Mouse (Mus musculus) T-cell, adult 2 months (primary cell): ENCODE measurements around the gene Psmc4.

ENCODE experiments used
- DNase-seq: peaks from one replicate; pipeline ENCODE4 v3.0.0; 2022; ENCODE audit warnings: low spot score

Psmc4 gene

GRCm38 (mm10) chr7:28049476-28050409 lies at the start of gene Psmc4:
Gene Psmc4 (minus strand): TSS chr7:28050101.
- DNase-seq: peak; percentile 99

GRCm38 (mm10) chr7:28099101-28099500 lies 49.2 kb upstream of the Psmc4 start:
- DNase-seq: no peak

- no peak for DNase-seq
Measured at GRCm38 (mm10) chr7:28093541-28093940, 43.6 kb upstream of the Psmc4 start.

DNA sequence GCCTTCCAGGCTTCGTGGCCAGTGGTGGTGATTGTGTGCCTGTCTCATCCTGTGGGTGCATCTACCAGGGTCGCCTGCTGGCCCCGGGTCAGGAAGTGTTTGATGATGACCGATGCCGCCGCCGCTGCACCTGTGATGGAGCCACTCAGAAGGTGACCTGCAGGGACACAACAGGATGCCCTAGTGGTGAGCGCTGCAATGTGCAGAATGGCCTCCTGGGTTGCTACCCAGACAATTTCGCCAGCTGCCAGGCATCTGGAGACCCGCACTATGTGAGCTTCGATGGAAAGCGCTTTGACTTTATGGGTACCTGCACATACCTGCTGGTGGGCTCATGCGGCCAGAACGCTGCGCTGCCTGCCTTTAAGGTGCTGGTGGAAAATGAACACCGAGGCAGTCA lies 36.3 kb upstream of the Psmc4 start:
- DNase-seq: no peak

DNA sequence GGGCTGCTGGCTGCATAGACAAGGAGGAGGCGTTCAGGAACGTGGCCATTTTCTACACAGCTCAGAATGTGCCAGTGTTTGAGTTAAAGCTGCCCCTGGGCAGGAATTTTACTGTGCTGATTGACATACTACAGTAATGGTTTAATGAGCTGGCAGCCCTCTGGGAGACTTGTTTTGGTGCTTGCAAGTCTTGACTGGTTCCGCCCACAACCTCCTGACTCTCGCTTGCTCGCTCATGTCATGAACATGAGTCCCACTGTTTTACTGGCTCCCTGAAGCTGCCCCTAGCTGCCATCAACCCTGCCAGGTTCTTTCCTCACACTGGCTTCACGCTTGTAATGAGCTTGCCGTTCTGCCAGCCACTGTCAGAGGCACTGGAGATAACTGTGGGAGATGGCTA lies 34.3 kb upstream of the Psmc4 start:
- DNase-seq: no peak

GRCm38 (mm10) chr7:28070531-28071298 lies 20.8 kb upstream of the Psmc4 start, which contains the start of gene Fcgbp:
Gene Fcgbp (plus strand): TSS chr7:28071236.
- no peak for DNase-seq

DNA sequence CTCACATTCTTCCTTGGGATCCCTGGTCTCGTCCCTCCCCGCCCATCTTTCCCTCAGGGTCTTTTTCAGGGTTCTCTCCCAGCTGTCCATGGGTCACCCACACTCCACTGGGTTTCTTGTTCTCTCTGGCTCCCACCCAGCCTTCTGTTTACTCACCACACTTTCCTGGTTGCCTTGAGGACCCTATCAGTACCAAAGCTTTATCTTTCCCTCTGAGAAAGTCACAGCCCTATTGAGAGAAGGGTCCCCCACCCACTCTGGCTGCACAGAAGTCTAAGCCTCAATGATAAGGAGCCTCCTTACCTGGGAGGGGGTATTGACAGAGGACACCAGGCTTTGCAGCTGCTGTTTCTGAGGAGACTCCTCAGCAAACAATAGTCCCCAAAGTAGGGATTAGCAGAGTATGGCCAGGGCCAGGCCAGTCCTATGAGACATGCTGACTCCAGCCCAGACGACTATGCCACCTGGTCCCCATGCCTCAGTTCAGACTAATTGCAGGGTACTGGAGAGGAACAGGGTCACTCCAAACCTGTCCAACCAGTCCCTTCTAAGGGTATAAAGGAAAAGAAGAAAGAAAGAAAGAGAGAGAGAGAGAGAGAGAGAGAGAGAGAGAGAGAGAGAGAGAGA lies 19.8 kb upstream of the Psmc4 start:
- no peak for DNase-seq

DNA sequence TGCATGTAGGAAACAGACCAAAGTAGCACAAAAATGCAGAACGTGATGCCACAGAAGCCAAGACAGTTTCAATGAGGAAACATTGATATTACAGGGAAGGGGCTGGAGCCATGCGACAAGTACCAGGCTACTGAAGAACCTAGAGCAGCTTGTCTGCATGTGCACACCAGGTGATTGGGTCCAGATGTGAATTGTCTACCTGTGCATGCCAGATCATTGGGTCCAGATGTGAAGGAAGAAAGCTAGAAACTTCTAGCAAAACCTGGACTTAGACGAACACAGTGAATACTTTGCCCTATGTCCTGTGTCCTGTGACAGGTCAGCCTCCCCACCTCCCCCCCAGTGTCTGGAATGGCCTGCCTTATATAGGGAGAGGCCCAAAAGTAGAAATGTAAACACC lies 18.8 kb upstream of the Psmc4 start:
- no peak for DNase-seq

DNA sequence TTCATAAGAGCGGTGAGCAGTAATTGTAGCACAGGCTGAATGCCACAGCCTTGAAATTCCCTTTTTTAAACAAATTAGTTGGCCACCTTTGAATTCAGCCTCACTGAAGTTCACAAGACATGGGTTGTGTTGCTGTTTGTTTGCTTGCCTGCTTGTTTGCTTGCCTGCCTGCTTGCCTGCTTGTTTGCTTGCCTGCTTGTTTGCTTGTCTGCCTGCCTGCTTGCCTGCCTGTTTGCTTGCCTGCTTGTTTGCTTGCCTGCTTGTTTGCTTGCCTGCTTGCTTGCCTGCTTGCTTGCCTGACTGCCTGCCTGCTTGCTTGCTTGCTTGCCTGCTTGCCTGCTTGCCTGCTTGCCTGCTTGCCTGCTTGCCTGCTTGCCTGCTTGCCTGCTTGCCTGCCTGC lies 10.1 kb upstream of the Psmc4 start:
- no peak for DNase-seq

DNA sequence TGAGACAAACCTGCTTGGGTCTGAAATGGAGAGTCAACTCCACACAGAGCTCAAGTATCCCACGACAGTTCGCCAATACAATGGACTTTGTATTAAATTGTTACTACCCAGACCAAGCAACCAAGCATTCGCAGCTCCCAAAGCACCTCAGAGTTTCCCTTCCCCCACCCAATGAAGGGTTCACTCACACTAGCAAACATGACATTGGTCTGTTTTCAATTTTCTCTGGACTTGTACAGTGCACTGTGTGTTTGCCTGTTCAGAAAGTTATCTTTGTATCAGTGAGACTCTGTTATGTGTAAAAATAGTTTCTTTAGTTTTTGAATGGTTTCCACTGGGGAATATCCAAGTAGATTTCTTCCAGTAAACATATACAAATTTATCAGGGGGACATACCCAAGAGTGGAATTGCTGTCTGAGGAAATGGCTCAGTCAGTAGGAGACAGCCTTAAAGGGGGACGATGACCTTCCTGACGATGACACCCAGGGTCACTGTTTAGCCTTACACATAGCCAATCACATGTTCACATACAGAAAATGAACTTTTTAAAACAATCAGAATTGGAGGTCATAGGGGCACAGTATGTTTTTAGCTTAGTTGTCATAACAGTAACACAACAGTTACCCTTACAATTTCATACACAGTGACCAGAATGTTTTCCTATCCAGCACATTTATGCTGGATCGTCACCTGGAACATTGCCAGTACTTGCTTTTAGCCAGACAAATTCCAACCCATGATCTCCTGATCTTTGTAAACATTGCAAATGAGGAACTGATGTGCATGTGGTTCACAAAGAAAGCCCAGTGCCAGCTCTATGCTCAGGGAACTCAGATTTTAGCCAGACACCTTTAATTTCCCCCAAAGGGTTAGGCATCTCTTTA lies 3.4 kb upstream of the Psmc4 start:
- DNase-seq: no peak

DNA sequence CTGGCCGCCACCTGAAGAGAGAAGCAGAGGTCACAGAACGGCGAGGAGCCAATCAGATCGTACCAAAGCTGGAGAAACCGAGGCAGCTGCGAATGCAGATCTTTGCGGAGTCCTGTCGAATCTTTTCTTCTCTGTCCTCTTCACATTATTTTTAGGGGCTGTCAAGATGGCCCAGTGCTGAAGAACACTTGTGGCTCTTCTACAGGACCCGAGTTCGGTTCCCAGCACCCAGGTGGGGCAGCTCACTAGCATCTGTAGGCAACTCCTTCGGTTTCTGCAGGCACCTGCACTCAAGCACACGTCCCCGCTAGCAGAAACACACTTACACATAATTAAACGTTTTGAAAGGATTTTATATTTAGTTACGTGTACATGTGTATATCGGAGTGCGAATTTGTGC lies 683 bp upstream of the Psmc4 start:
- no peak for DNase-seq

DNA sequence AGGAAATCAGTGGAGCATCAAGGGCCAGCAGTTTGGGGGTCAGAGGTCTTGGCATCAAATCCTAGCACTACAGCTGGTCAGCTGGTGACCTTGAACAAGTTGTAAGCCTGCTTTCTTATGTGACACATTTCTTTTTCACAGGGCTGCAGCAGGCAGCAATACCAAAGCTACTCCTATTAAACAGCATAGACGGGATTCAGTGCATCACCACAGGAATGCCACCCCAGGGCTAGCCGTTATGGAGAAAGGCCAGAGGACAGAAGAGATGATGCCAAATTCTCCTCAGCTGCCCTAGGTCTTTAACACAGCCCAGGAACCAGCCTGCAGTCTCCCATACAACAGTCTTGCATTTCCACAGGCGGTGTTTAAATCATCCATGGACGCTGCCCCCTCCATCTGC lies 5.4 kb downstream of the Psmc4 start:
- DNase-seq: no peak

DNA sequence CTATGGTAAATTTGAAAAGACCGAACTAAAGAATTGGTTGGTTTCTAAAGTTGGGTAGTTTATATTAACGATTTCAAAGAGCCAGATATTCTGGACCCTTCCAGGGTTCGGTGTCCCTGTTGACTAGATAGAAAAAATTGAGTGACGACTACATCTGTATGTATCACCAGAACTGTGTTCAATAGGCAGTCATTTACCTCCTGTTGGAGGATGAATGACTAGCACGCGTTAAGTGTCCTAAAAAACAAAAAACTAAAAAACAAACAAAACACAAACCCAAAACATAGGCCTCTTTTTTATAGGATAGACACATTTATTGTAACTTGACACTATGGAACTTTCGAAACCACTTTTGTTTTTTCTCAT lies 35.5 kb downstream of the Psmc4 start:
- DNase-seq: no peak

DNA sequence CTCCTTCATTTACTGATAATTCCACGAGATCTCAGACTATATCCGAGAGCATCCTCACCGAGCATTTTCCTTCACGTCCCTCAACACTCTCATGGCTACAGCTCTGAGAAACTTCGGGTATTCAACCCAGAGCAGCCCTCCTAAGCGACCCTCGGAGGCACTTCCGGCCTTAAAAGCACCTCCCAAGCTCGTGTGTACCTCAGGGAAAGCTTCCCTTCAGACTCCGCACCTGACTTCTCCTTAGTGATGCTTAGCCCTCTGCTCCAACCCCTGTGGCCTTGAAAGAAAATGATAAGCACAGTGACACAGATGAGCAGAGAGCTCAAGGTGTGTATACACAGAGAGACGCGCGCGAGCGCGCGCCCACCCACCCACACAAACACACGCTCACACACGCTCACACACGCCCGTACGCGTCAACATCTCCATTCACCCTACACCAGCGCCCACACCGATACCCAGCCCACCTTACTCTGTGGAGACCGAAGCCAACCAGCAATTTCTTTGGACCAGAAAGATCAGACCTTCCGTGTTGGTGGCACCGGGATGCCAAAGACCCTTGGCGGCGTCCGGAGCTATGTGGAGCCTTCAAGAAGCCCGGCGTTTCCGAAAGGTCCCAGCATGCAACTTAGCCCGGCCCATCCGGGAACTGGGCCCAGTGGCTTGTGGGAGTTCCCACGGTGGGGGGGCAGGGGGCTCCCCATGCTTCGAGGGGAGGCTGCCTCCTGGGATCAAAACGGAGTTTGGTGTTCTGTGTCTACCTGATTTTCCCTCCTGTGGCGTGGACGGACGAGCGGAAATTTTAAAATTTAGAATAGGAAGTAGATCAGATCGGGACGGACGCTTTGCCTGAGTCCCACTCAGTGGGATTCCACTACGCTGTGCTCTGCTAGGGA lies 36.1 kb downstream of the Psmc4 start, which contains the start of gene Zfp850:
TSS of gene Zfp850 (minus strand) at position 567 of the 896 bp plus-strand sequence.
- DNase-seq: peak; percentile 71

GRCm38 (mm10) chr7:28010271-28010670 lies 39.6 kb downstream of the Psmc4 start:
- DNase-seq: no peak
